Mouse (Mus musculus) activated CD4-positive, CD25-positive, alpha-beta regulatory T cell, adult 4 months (primary cell): ENCODE data around the gene Slc13a5. TPM values are rescaled to one million over a fixed set of nuclear protein-coding genes. Genes with fewer than 3 reads are reported as not detected.
A peak's percentile ranks its signal among the peaks of the same experiment; 100 is the strongest.

Source experiments
- ATAC-seq: one replicate; pipeline ENCODE4 v1.8.0; 2017
- polyA plus RNA-seq, 2 experiments: library from polyadenylated mRNA; unstranded; fragments of 100-300 nt; shearing (Covaris generic); gene quantifications; one replicate each; pipeline ENCODE4 v1.2.1; 2017

The Slc13a5 gene
- polyA plus RNA-seq, 2 experiments from 2014 or later, result not detected

DNA sequence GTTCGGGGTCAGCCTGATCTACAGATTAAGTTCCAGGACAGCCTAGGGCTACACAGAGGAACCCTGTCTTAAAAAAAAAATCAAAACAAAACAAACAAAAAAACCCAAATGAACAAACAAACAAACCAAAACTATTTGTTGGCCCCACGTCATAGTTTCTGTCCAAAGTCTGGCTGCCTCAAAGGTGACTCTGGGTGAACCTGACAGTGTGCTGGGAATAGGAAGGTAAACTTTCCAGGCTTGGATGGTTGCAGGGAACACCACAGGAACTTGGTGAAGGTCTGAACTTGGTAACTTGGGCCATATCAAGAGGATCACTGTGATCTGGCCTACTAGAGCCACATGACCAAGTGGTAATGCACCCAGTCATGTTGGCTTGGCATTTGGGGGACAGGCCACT lies 10.6 kb downstream of the Slc13a5 start:
- no peak for ATAC-seq

DNA sequence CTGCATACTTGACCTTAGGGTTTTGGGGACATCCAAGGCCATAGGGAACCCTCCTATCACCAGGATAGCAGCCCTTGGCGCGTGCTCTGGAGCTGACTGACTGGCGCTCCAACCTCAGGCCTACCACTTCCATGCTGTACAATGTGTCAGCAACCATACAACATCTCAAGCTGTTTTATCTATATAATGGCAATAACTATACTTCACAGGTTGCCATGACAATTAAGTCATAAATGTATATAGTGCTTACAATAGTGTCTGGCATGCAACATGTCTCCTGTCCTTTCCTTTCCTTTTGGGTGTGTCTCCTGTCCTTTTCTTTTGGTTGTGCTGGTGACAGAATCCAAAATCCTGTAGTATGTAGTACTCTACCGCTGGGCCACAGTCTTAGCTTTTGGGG lies 11.4 kb downstream of the Slc13a5 start:
- ATAC-seq, result no peak

DNA sequence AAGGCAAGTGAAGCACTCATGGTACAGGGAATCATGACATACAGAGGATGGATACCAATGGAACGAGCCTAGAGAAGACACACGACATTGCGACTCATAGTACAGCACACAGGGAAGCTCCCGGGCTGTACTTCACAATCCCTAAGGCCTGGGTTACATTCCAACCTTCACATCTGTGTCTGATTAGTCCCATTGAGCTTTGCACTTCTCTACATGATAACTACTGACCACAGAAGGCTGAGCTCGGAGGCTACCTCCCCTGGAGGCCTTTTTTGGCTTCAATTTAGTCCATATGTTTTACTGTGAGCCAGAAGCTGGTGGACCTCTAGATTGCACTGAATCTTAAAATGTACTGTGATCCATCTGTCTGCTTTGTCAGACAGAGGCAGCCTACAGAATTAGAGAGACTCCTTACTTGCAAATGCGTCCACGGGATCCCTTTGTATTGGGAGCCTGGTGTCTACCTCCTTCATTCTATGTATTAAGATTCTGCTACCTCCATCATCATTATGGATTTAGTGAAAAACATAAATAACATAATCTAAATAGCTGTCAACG lies 21.7 kb downstream of the Slc13a5 start:
- no peak for ATAC-seq

DNA sequence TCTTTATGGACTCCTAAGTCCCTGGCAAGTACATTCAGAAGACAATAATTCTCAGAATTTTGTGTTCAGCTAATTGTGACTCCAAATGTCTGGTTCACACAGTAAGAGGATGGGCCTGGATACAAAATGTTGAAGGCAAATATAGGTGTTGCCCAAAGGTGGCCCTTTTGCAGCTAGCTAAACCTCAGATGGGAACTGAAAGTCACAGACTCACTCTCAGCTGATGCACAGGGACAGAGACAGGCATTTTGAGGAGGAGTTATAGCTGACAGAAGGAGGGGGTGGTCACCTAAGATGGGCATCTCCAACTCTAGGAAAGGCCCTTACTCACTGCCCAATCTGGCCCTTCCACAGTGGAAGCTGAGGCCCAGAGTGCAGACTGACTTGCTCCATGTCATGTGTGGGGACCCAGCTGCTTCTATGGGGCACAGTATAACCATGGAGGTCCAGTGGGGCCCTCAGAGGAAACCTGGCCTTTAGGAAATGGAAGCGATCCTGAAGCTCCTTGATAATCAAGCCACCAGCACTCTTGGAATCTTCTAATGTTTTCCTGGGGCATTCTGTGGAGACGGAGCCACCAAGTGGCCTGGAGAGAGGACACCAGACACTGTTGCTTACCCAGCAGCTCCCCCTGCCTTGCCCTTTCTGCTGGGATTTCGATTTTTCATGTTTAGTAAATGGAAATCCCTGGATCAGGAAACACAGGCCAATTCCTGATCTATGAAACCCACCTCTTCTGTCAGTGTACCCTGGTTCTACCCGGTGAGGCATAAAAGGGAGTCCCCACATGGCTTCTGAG lies 26.8 kb downstream of the Slc13a5 start:
- ATAC-seq, result no peak

DNA sequence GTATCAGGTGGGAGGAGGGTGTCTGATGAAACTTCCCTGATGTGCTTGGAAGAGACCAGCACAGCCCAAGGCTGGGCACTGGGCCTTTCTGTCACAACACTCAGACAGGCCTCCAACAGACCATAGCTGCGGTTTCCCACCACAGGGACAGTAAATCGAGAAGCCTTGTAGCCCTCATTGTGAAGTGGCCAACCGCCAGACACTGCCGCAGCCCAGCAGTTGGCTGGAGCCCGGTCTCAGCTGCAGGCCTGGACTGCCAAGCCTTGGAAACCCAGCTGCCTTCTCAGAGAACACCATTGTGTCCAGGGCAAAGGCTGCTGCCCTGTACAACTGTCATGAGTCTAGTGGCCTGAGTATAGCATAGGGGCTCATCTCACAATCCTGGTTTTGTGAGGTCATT lies 33.0 kb downstream of the Slc13a5 start:
- ATAC-seq, result no peak

DNA sequence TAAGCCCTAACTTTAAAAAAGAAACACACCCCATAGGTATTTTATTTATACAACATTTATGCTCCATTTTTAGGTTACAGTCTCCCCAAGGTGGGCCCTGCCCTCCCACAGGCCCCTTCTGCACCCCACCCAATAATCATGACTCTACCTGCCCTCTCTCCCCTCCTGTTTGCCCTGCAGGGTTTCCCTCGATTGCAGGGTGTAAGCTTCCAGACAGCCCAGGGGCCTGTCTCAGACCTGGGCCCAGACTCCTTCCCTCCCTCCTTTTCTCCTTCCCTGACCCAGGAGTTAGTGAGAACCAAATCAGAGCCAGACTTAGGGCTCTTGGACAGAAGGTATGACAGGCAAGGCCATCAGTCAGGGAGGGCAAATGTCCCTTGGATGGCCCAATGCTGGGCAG lies 34.0 kb downstream of the Slc13a5 start:
- no peak for ATAC-seq

DNA sequence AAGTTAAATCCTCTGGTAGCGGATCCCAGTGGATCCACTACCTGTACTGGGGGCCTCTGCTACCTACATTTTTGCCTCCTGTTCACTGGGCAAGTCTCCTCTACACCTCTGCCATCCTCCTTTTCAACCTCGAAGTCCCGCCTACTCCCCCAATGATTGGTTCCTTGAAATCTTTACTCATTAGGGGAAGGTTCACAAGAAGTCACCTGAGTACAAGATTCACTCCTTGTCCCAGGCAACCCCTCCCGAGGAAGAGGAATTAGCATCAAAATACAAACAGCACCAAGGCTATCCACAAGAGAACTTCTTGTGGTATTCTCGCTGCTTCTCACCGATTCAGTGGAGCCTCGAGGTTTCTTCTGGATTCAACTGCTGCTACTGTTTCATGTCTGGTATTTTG lies 35.0 kb downstream of the Slc13a5 start:
- no peak for ATAC-seq

DNA sequence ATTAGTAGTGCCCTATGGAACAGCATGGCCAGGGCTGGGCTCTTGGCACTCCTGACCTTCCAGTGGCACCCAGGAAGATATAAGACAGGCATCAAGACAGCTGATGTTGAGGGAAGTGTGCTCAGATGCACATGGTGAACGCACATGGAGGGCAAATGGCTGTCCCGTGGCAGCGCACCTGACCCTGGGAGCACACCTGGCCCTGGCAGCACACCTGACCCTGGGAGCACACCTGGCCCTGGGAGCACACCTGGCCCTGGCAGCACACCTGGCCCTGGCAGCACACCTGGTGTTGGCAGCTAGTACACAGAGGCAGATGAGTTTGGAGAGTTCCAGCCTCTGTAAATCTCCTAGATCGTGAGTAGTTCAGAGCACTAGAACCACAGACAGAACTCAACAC lies 38.5 kb downstream of the Slc13a5 start:
- ATAC-seq, result no peak

DNA sequence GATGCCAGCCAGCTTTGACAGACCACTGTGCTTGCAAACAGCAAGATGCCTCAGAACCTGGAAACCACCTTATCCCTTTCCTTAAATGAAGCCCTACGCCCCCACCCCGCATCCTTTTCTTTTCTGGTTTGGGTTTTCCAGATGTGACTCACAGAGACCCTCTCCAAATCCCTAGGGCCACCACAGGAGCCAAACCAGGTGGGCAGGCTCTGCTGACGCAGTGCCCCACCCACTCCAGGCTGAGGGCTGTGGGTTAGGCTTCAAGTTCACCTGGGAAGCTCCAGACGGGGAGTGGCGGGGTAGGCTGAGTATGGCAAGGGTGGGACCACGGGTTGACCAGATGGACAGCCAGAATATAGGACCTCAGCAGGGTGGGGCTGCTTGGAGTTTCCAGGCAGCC lies 40.1 kb downstream of the Slc13a5 start:
- ATAC-seq, result no peak

DNA sequence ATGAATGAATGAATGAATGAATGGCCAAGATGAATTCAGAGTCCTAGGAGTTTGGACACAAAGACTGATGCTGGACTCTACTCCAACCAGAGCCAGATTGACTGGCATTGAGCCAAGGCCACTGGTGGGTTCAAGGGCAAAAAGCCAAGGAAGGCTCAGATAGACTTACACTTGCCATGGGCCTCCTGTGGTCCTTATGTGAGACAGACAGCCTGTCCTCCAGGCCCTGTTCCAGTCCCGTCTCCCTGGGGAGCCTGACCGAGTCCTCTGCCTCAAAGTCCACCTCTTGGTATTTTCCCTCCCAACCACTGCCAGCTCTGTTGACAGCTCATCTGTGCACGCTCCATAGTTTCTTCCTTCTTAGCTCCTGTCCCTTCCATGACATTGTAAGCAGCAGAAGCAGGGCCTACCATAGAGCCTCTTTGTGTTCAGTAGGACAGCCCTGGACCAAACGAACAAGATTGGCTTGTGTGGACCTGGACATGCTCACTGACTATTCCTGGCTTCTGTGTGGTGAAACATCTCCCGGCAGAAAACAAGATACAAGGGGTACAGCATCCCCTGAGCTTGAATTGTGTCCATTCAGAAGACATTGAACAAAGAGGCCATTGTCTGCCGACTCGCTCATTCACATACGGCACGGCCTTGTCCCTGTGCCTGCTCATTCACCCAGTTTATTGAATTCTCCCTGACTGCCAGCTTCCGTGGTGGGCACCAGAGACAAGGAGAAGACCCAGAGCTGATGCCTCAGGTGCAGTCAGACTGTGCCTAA lies 40.8 kb downstream of the Slc13a5 start:
- no peak for ATAC-seq

DNA sequence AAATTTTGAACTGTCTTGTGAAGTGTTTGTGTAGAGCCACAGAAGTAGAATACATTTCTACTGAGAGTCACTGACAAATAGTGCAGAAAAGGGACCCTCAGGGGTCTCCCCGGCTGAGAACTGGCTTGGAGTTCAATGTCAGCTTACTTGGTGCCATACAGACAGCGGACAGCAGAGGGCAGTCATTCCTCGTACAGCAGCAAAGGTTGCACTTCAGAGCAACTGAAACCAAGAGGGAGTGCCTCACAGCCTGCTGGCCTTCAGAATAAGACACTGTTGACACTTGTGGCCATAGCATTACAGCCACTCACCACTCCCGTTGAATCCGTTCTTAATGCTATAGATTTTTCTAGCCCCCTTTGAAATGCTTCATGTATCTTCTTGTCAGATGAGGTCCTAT lies 42.2 kb downstream of the Slc13a5 start:
- ATAC-seq, result peak; percentile 57

DNA sequence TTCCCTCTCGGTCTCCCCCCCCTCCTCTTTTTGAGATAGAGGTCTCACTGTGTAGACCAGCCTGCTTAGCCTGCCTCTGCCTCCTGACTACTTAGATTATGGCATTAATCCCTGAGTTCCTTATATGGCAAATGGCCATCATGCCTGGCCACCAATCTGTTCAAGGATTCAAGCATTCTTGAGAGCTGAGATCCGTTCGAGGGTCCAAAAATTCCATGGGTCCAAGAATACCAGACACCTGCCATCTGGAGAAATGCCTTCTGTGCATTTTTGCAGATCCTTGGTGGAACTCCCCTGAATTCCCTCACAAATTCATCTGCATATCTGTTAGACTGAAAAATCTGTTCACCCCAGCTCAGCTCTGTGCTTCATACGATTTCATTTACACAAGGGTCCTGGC lies 43.6 kb downstream of the Slc13a5 start:
- ATAC-seq, result no peak

DNA sequence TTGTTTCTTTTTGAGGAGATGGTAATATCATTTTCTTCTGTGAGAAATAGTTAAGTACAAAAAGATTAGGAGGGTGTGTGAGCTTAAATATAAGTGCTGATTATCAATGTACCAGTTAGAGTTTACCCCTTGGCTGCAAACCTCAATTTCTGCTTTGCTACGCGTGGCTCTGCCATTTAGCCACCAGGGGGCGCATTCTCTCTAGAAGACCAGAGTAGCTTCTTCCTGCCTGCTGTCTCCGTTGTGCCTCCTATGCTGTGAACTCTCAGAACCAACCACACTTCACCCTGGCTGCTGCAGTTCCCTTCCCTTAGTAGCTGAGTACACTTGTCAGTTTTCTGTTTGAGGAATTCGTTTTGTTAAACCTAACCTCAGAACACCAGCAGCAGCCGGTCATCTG lies 45.7 kb downstream of the Slc13a5 start:
- peak; percentile 80 for ATAC-seq

DNA sequence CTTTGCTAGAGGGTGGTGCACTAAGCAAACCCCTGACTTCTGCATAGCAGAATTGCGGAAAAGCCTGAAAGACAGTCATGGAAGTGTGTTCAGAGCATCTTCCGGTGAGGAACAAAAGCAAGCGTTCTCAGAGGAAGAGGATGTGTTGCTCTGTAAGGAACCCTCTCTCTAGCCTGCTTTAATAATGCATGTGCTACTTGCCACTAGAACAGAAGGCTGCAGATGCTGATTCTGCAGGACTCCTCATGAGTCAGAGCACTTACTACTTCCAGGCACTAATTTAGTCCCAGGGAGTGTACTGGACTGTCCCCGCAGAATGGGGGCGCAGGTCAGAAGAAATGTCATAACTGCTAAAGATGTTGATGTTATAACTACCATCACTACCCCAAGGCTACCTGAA lies 49.9 kb downstream of the Slc13a5 start:
- no peak for ATAC-seq

DNA sequence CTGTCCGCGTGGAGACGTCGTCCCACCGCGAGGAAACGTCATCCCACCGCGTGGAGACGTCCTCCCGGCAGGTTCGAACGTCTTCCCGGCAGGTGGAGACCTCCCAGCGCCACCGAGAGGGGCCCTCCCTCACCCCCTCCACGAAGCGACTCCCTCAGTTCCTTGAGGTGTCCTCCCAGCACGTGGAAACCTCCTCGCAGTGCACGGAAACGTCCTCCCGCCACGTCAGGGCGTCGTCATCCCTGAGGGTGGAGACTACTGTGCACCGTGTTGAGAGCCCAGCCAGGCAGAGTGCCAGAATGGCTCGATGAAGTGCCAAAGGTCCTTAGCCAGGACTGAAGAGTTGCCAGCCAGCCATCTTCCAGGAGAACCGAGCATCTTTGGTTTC lies 51.6 kb downstream of the Slc13a5 start, which contains the start of gene Med31:
TSS of gene Med31 (minus strand) at position 183 of the 388 bp plus-strand sequence.
- peak; percentile 60 for ATAC-seq

DNA sequence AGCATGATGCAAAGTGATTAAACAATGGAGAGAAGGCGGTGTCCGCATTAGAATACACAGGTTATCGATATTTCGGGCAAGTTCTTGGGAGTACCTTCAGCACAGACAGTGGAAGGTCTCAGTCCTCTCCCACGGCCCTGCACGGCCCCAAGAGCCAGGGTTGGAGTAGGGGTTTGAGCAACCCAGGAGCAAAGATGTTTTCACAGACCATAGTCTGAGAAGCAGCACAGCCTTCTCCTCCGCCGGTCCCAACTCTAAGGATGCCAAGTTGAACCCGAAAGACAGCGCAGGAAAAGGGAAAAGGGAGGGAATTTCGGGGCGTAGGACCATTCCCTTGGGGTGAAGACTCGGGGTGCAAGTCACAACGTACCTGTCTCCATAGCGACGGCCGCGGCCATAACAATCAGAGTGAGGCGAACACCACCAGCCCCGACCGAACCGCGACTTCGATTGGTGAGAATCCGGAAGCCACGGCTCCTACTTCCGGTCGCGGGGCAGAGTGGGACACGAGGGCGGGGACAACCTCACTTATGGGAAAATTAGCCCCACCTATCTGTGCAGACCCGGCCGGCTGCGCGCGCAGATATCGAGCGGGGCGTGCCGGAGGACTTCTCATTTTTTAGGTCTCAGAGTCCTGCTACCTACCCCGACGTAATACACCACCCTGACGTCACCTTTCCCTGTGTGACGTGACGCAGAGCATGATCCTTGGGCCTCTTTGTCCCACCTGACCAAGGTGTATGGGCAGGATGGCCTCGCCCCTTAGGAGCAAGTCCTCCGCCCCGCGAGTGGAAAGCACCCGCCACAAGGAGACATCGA lies 52.2 kb downstream of the Slc13a5 start:
- peak; percentile 90 for ATAC-seq

DNA sequence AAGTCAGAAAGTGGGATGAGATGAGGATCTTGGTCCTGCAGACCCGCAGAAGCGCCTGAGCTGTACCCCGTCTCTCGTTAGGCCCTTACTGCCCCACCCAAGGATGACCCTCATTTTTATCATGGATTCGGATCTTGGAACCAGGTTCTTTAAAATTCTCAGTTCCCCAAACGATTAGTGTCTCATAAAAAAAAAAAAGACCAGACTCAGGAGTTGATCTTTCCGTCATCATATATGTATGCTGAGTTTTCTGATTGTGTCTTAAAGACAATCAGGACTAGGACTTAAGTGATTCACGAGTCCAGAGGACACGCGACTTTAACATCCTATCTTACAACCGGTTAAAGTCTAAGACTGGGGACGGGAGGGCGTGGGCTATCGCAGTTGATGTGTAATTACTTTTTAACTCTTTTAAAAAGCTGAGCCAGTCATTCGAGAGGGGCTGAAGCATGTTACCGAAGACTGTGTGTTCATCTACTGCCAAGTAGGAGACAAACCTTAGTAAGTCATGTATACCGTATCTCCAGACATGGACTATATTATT lies 59.1 kb downstream of the Slc13a5 start:
- peak; percentile 9 for ATAC-seq

DNA sequence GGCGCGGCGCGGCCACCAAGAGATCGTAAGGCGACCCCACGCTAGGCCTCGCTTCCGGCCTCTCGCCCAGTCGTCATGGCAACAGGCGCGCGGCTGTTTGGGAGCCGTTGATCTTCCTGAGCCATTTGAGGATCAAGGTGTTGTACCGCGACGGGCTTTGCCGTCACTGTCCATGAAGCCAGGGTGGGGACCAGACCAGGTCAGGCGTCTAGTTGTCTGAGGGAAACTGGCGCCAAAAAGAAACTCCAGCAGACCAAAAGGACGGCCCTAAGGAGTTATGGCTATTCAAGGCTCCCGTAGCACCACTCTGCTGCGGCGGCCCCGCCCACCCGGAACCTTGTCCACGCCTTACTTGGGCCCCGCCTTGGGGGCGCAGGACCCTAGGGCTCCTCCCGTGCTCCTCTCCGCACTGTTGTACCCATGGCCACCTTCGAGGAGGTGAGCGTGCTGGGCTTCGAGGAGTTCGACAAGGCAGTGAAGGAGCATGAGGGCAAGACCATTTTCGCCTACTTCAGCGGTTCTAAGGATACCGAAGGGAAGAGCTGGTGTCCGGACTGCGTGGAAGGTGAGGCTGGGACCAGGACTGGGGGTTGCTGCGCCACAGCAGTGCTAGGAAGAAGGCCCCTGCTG lies 59.7 kb downstream of the Slc13a5 start, which contains the start of the genes 4933427D14Rik and Txndc17:
TSS of gene 4933427D14Rik (minus strand) at position 256 of the 630 bp plus-strand sequence.
TSS of gene Txndc17 (plus strand) at position 344 of the 630 bp plus-strand sequence.
- ATAC-seq, result peak; percentile 93

DNA sequence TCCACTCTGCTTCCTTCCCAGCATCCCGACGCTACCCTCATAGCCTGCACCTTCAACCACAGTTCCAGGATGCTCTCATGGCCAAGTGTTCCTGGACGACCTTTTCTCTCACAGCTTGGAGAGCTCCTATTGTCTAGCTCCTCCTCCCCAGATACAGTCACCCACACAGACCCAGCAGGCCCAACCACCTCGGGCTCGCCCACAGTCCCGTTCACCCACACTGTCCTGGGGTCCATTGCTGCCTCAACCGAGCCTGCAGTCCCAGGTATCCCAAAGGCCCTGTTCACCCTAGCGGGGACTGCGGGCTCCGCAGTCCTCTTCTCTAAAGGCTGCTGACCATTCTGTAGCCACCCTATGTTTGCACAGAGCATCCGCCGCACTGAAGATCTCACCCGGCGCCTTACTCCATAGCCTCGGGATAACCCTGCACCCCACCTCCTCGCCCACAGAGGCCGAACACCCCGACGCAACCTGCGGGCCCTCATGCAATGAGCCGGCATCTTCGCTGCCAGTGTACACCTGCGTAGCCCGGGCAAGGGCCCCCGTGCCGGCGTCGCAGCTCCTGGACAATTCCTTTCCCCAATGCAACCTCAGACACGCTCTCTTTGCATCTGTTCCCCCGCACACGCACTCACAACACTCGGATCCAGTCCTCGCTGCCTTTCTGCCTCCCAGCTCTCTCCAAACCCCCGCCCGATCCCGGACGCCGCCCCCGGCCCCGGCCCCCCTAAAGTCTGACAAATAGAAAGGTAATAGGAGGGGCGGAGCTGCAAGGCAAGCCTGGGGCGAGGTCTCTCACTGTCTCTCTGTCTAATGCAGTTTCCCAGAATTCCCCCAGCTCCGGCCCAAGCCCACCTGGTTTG lies 60.5 kb downstream of the Slc13a5 start, which contains the start of gene Gm43951:
TSS of gene Gm43951 (minus strand) at position 500 of the 863 bp plus-strand sequence.
- ATAC-seq, result no peak

DNA sequence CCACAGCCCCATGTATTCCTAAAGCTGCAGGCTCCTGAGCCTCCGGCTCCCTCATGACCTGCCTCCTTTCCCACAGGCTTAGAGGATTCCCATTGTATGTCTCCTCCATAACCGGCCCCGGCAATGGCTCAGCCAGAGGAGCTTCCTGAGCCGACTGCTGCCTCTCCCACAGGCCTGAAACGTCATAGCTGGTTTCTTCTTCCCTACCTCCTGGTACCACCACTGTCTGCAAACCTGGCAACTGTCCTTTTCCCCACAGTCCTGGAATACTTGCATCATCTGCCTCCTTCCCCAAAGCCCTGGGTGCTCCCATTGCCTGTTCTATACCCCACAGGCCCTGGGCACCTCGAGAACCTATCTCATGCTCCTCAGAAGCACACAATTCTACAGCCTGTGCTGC lies 61.8 kb downstream of the Slc13a5 start:
- no peak for ATAC-seq

DNA sequence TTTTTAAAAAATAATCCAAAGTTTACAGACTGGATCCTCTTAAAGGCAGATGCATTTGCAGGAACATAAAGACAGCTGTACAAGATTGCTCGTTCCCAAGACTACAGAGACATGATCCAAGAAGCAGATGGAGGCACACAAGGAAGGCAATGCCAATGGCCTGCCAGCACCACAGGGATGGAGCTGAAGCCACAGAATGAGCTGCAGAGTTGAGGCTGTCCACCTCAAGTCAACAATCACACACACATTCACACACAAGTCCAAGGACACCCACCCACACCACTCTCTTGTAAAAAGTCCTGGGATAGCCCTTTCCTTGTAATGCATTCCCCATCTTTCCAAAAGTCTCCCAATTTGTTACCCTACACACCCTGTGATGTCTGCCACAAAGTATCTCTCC lies 63.6 kb downstream of the Slc13a5 start:
- ATAC-seq, result no peak
